Mouse (Mus musculus): ENCODE measurements around the gene Dner. TPM values are rescaled to one million over a fixed set of nuclear protein-coding genes. Genes with fewer than 3 reads are reported as not detected.

Gene Dner
- polyA plus RNA-seq, 1 experiment from 2014 or later = not detected

GRCm38 (mm10) chr1:84525514-84525913, 170.5 kb downstream of the Dner start:
- DNase-seq (no peak), ATAC-seq (no peak)
- H3K9me3 ChIP-seq (ENCODE audit: low read length) = no peaks in the 10 kb centered on the region
- H3K4me3 ChIP-seq (ENCODE audit: low read depth, low read length) = no peak overlapping the region
- no peak overlapping the region for H3K9ac ChIP-seq (replicated peaks)
- 73% methylated on average over 3 of the region's 3 CpGs for WGBS (ENCODE audit: insufficient replicate concordance)
- H3K4me2 ChIP-seq (ENCODE audit: low read depth, low read length) = no peak overlapping the region
- no peaks in the 10 kb centered on the region for H3K36me3 ChIP-seq (replicated peaks; ENCODE audit: insufficient read depth, low read length)
- no peaks in the 10 kb centered on the region for H3K27me3 ChIP-seq (ENCODE audit: insufficient read depth, low read length)
- H3K27ac ChIP-seq (ENCODE audit: low read depth) = no peak overlapping the region
- no peak for TF ChIP-seq EP300 (IDR thresholded peaks at IDR 0.05; ENCODE audit: low read depth)
- TF ChIP-seq CTCF (IDR thresholded peaks at IDR 0.05; ENCODE audit: low read depth) = no peak
- H3K4me1 ChIP-seq (ENCODE audit: insufficient read depth) = no peaks in the 10 kb centered on the region

- WGBS (ENCODE audit: insufficient replicate concordance) = 81% methylated on average over 4 of the region's 4 CpGs
These were observed 171.6 kb downstream of the Dner start for GRCm38 (mm10) chr1:84524413-84524812.

GRCm38 (mm10) chr1:84522963-84523280, 173.1 kb downstream of the Dner start:
- no peaks in the 10 kb centered on the region for H3K27me3 ChIP-seq (ENCODE audit: insufficient read depth, low read length)
- no peak overlapping the region for H3K4me2 ChIP-seq (ENCODE audit: low read depth, low read length)
- H3K9ac ChIP-seq (replicated peaks) = no peak overlapping the region
- H3K36me3 ChIP-seq (replicated peaks; ENCODE audit: insufficient read depth, low read length) = no peaks in the 10 kb centered on the region
- no peaks in the 10 kb centered on the region for H3K9me3 ChIP-seq (ENCODE audit: low read length)
- no peak overlapping the region for H3K27ac ChIP-seq (ENCODE audit: low read depth)
- no peak for TF ChIP-seq CTCF (IDR thresholded peaks at IDR 0.05; ENCODE audit: low read depth)
- TF ChIP-seq EP300 (IDR thresholded peaks at IDR 0.05; ENCODE audit: low read depth) = no peak
- no peaks in the 10 kb centered on the region for H3K4me1 ChIP-seq (ENCODE audit: insufficient read depth)
- H3K4me3 ChIP-seq (ENCODE audit: low read depth, low read length) = no peak overlapping the region
- DNase-seq (no peak), ATAC-seq (no peak)
- 77% methylated on average over 4 of the region's 4 CpGs for WGBS (ENCODE audit: insufficient replicate concordance)

More at GRCm38 (mm10) chr1:84524413-84524812, 171.6 kb downstream of the Dner start:
- no peak overlapping the region for H3K9ac ChIP-seq (replicated peaks)
- no peaks in the 10 kb centered on the region for H3K27me3 ChIP-seq (ENCODE audit: insufficient read depth, low read length)
- ATAC-seq (no peak), DNase-seq (no peak)
- no peak overlapping the region for H3K27ac ChIP-seq (ENCODE audit: low read depth)
- no peaks in the 10 kb centered on the region for H3K4me1 ChIP-seq (ENCODE audit: insufficient read depth)
- no peaks in the 10 kb centered on the region for H3K9me3 ChIP-seq (ENCODE audit: low read length)
- TF ChIP-seq EP300 (IDR thresholded peaks at IDR 0.05; ENCODE audit: low read depth) (no peak), CTCF (IDR thresholded peaks at IDR 0.05; ENCODE audit: low read depth) (no peak)
- no peak overlapping the region for H3K4me2 ChIP-seq (ENCODE audit: low read depth, low read length)
- no peaks in the 10 kb centered on the region for H3K36me3 ChIP-seq (replicated peaks; ENCODE audit: insufficient read depth, low read length)
- no peak overlapping the region for H3K4me3 ChIP-seq (ENCODE audit: low read depth, low read length)

- Histone ChIP-seq H3K9ac (replicated peaks) (no peak overlapping the region), H3K4me2 (ENCODE audit: low read depth, low read length) (no peak overlapping the region), H3K27me3 (ENCODE audit: insufficient read depth, low read length) (no peaks in the 10 kb centered on the region), H3K4me1 (ENCODE audit: insufficient read depth) (no peaks in the 10 kb centered on the region), H3K27ac (ENCODE audit: low read depth) (no peak overlapping the region), H3K9me3 (ENCODE audit: low read length) (no peaks in the 10 kb centered on the region), H3K4me3 (ENCODE audit: low read depth, low read length) (no peak overlapping the region), H3K36me3 (replicated peaks; ENCODE audit: insufficient read depth, low read length) (no peaks in the 10 kb centered on the region)
- DNase-seq (no peak), ATAC-seq (no peak)
- WGBS (ENCODE audit: insufficient replicate concordance) = 62% methylated on average over 4 of the region's 4 CpGs
- no peak for TF ChIP-seq EP300 (IDR thresholded peaks at IDR 0.05; ENCODE audit: low read depth)
- no peak for TF ChIP-seq CTCF (IDR thresholded peaks at IDR 0.05; ENCODE audit: low read depth)
These were observed 173.6 kb downstream of the Dner start for GRCm38 (mm10) chr1:84522256-84522962.

- no peaks in the 10 kb centered on the region for H3K4me1 ChIP-seq (ENCODE audit: insufficient read depth)
- ATAC-seq = no peak
- no peaks in the 10 kb centered on the region for H3K36me3 ChIP-seq (replicated peaks; ENCODE audit: insufficient read depth, low read length)
- H3K4me2 ChIP-seq (ENCODE audit: low read depth, low read length) = no peak overlapping the region
- no peak overlapping the region for H3K27ac ChIP-seq (ENCODE audit: low read depth)
- no peaks in the 10 kb centered on the region for H3K9me3 ChIP-seq (ENCODE audit: low read length)
- TF ChIP-seq EP300 (IDR thresholded peaks at IDR 0.05; ENCODE audit: low read depth) (no peak), CTCF (IDR thresholded peaks at IDR 0.05; ENCODE audit: low read depth) (no peak)
- H3K27me3 ChIP-seq (ENCODE audit: insufficient read depth, low read length) = no peaks in the 10 kb centered on the region
- WGBS (ENCODE audit: insufficient replicate concordance) = 72% methylated on average over 4 of the region's 4 CpGs
- no peak overlapping the region for H3K9ac ChIP-seq (replicated peaks)
- DNase-seq = no peak
- H3K4me3 ChIP-seq (ENCODE audit: low read depth, low read length) = no peak overlapping the region
These were observed 177.7 kb downstream of the Dner start for GRCm38 (mm10) chr1:84518347-84518746.

- 50% methylated on average over 3 of the region's 3 CpGs for WGBS (ENCODE audit: insufficient replicate concordance)
- DNase-seq = no peak
- Histone ChIP-seq H3K4me3 (ENCODE audit: low read depth, low read length) (no peak overlapping the region), H3K4me1 (ENCODE audit: insufficient read depth) (no peaks in the 10 kb centered on the region), H3K4me2 (ENCODE audit: low read depth, low read length) (no peak overlapping the region), H3K9me3 (ENCODE audit: low read length) (peaks cover 3% of the 10 kb centered on the region; the same call in 1 of the 2 replicates), H3K36me3 (replicated peaks; ENCODE audit: insufficient read depth, low read length) (no peaks in the 10 kb centered on the region), H3K27ac (ENCODE audit: low read depth) (no peak overlapping the region), H3K9ac (replicated peaks) (no peak overlapping the region), H3K27me3 (ENCODE audit: insufficient read depth, low read length) (no peaks in the 10 kb centered on the region)
- TF ChIP-seq CTCF (IDR thresholded peaks at IDR 0.05; ENCODE audit: low read depth) (no peak), EP300 (IDR thresholded peaks at IDR 0.05; ENCODE audit: low read depth) (no peak)
- ATAC-seq = no peak
These were observed 182.8 kb downstream of the Dner start for GRCm38 (mm10) chr1:84513201-84513600.
